Mouse (Mus musculus) limb, embryonic 10.5 days (tissue): Measurements from ENCODE around the gene Cenpb. TPM values are rescaled to one million over a fixed set of nuclear protein-coding genes. Genes with fewer than 3 reads are reported as not detected.

Experiments
- DNase-seq: peaks from one replicate; pipeline ENCODE4 v3.0.0-alpha.2; 2017; ENCODE audit warnings: low spot score
- H3K27ac ChIP-seq: fragments of 300-500 bp; sonication (generic); 2 replicates; pipeline ENCODE4 v1.5.1; 2016; ENCODE audit warnings: mild to moderate bottlenecking
- H3K27me3 ChIP-seq: fragments of 300-500 bp; sonication (generic); 2 replicates; pipeline ENCODE4 v1.6.1; 2016; ENCODE audit warnings: low read depth, mild to moderate bottlenecking; ENCODE audit not compliant: poor library complexity, severe bottlenecking
- H3K36me3 ChIP-seq: fragments of 300-500 bp; sonication (generic); 2 replicates; pipeline ENCODE4 v1.6.1; 2016; ENCODE audit warnings: mild to moderate bottlenecking, moderate library complexity
- H3K4me1 ChIP-seq: fragments of 300-500 bp; sonication (generic); 2 replicates; pipeline ENCODE4 v1.6.1; 2016
- H3K4me3 ChIP-seq: fragments of 300-500 bp; sonication (generic); 2 replicates; pipeline ENCODE4 v1.5.1; 2016; ENCODE audit warnings: mild to moderate bottlenecking, moderate library complexity
- H3K9me3 ChIP-seq: fragments of 300-500 bp; sonication (generic); replicated peaks from 2 replicates; pipeline ENCODE4 v1.6.1; 2016; ENCODE audit warnings: mild to moderate bottlenecking
- WGBS: fragments of 180-500 bp; shearing (Covaris S2); methylation state at CpG from one replicate; pipeline ENCODE4 v1.1.7; 2016; 5-methylcytosine and 5-hydroxymethylcytosine counted together
- polyA plus RNA-seq: library from polyadenylated mRNA; unstranded; fragments of >200 nt; fragmentation: Nextera tagmentation; extraction: Ambion mirVana; gene quantifications from 2 replicates; pipeline ENCODE4 v1.2.1, GENCODE M21; 2016

Gene Cenpb
- polyA plus RNA-seq, 1 experiment from 2014 or later, result 8.9 TPM

DNA sequence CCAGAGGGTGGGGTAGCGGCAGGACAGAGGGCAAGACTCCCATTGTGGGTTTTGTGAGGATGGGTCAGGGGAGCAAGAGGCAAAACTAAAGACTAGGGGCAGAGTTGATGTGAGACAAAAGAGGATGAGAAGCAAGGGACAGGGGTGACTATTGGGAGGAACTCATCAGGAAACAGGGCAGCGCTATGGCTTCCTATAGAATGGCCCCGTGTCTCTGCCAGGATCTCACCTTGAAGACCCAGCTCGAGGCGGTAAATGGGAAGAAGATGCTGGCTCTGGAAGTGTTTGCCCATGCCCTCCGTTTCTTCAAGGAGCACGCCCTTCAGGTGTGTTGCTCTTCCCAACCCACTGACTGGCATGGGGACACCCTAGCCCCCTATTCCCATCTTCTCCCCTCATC is 41.1 kb downstream of the Cenpb start:
- peaks cover 98% of the 10 kb centered on the region for H3K36me3 ChIP-seq
- 91% methylated on average over 7 of the region's 7 CpGs for WGBS
- no peak for DNase-seq
- no peaks in the 10 kb centered on the region for H3K9me3 ChIP-seq
- H3K4me3 ChIP-seq, result no peak overlapping the region
- peaks cover 32% of the 10 kb centered on the region for H3K4me1 ChIP-seq
- H3K27ac ChIP-seq, result no peak overlapping the region
- no peaks in the 10 kb centered on the region for H3K27me3 ChIP-seq

DNA sequence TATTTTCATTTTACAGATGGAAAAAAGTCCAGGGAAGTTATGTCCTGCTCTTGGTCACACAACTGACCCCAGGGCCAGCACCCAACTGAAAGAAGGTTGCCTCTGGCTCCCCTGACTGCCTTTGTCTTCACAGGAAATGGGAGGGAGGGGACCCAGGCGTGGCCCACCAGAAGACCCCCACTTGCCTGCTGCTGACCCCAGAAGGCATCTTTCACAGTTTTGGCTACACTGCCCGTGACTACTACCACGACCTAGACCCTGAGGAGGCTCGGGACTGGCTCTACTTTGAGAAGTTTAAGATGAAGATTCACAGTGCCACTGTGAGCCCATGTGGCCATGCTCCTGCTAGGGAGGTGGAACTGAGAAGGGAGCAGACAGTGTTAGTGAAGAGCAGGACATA is 41.6 kb downstream of the Cenpb start:
- Histone ChIP-seq H3K9me3 (no peaks in the 10 kb centered on the region), H3K4me1 (peaks cover 32% of the 10 kb centered on the region), H3K4me3 (no peak overlapping the region), H3K27ac (no peak overlapping the region), H3K27me3 (no peaks in the 10 kb centered on the region), H3K36me3 (peaks cover 93% of the 10 kb centered on the region)
- DNase-seq, result no peak
- WGBS, result 87% methylated on average over 4 of the region's 4 CpGs

DNA sequence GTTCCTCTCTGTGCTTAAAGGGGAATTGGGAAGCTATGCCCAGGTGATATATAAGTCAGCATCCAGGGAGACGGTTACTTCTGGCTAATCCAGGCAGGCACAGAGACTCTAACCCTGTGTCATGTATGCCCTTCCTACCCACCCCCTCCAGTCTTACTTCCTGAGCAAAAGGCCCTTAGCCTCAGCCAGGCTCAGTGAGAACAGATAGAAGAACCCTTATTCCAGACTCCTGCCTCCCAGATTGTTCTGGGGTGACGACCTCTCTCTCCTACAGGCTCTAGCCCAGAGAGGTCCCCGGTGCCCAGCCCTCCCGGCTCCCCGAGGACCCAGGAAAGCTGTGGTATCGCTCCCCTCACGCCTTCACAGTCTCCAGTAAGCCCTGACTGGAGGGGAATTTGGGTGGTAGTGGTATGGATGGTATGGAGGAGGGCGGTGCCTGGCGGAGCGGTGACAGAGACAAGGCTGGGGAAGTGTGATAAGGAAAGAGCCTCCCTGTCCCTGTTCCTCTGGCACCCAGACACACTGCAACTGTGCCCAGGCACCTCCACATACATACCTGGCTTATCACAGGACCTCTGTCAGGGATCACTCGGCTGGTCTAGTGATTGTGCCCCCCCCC is 44.2 kb downstream of the Cenpb start:
- Histone ChIP-seq H3K27me3 (no peaks in the 10 kb centered on the region), H3K27ac (peak overlapping the region; percentile 75), H3K4me3 (no peak overlapping the region), H3K36me3 (peaks cover 82% of the 10 kb centered on the region), H3K9me3 (no peaks in the 10 kb centered on the region), H3K4me1 (peaks cover 23% of the 10 kb centered on the region)
- whole genome bisulfite sequencing, result 70% methylated on average over 11 of the region's 11 CpGs
- no peak for DNase-seq

GRCm38 (mm10) chr2:131134826-131135400 is 45.0 kb downstream of the Cenpb start:
- H3K27me3 ChIP-seq, result no peaks in the 10 kb centered on the region
- WGBS, result 76% methylated on average over 8 of the region's 8 CpGs
- H3K4me3 ChIP-seq, result no peak overlapping the region
- H3K27ac ChIP-seq, result peak overlapping the region; percentile 75
- peaks cover 75% of the 10 kb centered on the region for H3K36me3 ChIP-seq
- H3K9me3 ChIP-seq, result no peaks in the 10 kb centered on the region
- DNase-seq, result no peak
- H3K4me1 ChIP-seq, result peaks cover 23% of the 10 kb centered on the region

DNA sequence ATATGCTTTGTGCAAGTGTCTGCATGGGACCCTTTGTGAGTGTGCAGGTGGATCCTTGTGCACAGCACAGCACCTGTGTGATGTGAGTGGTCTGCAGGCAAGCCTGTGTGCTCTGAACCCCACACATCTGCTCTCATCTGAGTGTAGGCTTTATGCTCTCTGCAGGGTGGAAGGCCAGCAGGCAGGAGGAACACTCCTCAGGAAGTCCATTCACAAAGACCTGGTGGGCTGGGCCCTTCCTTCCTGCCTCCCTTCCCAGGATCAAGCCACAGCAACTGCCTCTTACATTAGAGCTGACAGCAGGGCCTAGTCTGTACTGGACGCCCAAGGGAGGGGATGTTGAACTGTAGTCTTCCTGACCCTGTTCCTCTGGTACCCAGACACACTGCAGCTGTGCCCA is 45.5 kb downstream of the Cenpb start:
- Histone ChIP-seq H3K36me3 (peaks cover 69% of the 10 kb centered on the region), H3K27me3 (no peaks in the 10 kb centered on the region), H3K9me3 (no peaks in the 10 kb centered on the region), H3K4me3 (no peak overlapping the region), H3K4me1 (peaks cover 25% of the 10 kb centered on the region), H3K27ac (peak overlapping the region; percentile 75)
- no peak for DNase-seq
- WGBS, result 75% methylated on average over 1 of the region's 1 CpGs

DNA sequence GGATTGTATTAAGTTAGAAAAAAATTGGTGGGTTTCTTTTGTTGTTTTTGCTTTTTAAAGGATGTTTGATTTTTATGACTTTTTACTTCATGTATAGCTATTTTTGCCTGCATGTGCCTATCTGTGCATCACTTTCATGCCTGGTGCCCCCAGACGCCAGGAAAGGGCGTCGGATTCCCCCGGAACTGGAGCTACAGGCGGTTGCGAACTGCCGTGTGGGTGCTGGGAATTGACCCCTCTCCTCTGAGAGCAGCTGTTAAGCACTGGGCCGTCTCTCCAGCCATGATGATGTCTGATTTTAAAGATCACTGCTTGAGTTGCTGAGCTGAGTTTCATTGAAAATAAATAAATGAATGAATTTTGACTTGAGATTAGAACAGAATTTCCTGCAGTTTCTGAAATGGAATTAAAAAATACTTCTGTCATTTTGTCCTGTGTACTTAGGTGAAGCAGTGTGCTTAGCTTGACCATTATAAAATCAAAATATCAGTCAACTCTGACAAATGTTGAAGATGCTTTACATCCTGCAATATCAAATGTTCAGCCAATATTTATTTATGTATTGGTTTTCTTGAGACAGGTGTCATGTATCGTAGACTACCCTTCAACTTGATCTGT is 46.8 kb downstream of the Cenpb start, which contains the start of gene Gm11037:
Gene Gm11037 (plus strand): TSS at position 568 of the 618 bp plus-strand sequence.
- H3K36me3 ChIP-seq, result peaks cover 56% of the 10 kb centered on the region
- 86% methylated on average over 9 of the region's 9 CpGs for WGBS

GRCm38 (mm10) chr2:131132111-131132888 is 47.6 kb downstream of the Cenpb start:
- no peak for DNase-seq
- Histone ChIP-seq H3K4me1 (peaks cover 45% of the 10 kb centered on the region), H3K27ac (no peak overlapping the region), H3K9me3 (no peaks in the 10 kb centered on the region), H3K4me3 (no peak overlapping the region), H3K36me3 (peaks cover 48% of the 10 kb centered on the region), H3K27me3 (no peaks in the 10 kb centered on the region)
- 87% methylated on average over 10 of the region's 10 CpGs for WGBS

More for the DNA sequence above, 46.8 kb downstream of the Cenpb start, which contains the start of gene Gm11037:
- DNase-seq, result no peak
- peaks cover 38% of the 10 kb centered on the region for H3K4me1 ChIP-seq
- H3K27ac ChIP-seq, result peak within 1 kb of the TSS; percentile 75
- H3K9me3 ChIP-seq, result no peaks in the 10 kb centered on the region
- H3K27me3 ChIP-seq, result no peaks in the 10 kb centered on the region
- no peak within 1 kb of the TSS for H3K4me3 ChIP-seq

- Histone ChIP-seq H3K36me3 (peaks cover 35% of the 10 kb centered on the region), H3K4me3 (no peak overlapping the region), H3K27me3 (no peaks in the 10 kb centered on the region), H3K4me1 (peaks cover 56% of the 10 kb centered on the region), H3K9me3 (no peaks in the 10 kb centered on the region), H3K27ac (no peak overlapping the region)
- no peak for DNase-seq
- WGBS, result 92% methylated on average over 2 of the region's 2 CpGs
These were observed 49.0 kb downstream of the Cenpb start for GRCm38 (mm10) chr2:131130849-131131248.

GRCm38 (mm10) chr2:131129836-131130235 is 50.0 kb downstream of the Cenpb start:
- H3K4me3 ChIP-seq, result no peak overlapping the region
- H3K27ac ChIP-seq, result no peak overlapping the region
- WGBS, result 87% methylated on average over 5 of the region's 5 CpGs
- peaks cover 25% of the 10 kb centered on the region for H3K36me3 ChIP-seq
- H3K4me1 ChIP-seq, result peaks cover 55% of the 10 kb centered on the region
- H3K9me3 ChIP-seq, result no peaks in the 10 kb centered on the region
- 0 out of 2 replicates have a peak, but pooled peaks cover 4% of the 10 kb centered on the region for H3K27me3 ChIP-seq
- DNase-seq, result no peak

DNA sequence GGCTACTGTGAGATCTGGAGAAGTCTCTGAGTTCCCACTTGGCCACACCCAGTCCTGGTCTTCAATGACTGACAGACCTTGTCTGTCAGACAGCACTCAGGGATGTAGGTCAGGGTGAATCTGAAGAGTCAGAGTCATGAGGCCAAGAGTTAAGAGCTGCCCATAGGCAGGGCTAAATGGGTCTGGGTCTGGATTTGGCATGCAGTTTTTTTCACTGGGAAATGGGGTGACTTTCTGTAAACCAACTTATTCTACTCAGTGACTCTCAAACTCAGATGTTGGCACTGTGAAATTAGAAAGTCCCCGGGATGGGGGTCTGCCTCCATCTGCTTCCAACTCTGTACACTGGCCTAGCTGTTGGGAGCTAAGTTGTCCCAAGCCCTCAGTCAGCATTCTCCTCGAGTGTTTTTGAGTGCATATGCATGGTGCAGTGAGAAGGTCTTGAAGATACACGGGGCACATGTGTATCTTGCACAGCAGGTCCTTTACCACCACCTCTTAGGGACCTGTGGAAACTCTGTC is 51.2 kb downstream of the Cenpb start:
- Histone ChIP-seq H3K27me3 (0 out of 2 replicates have a peak, but pooled peaks cover 4% of the 10 kb centered on the region), H3K4me3 (peak overlapping the region; percentile 78), H3K27ac (peak overlapping the region; percentile 97; the same call in 1 of the 2 replicates), H3K4me1 (peaks cover 45% of the 10 kb centered on the region), H3K36me3 (peaks cover 15% of the 10 kb centered on the region; the same call in 1 of the 2 replicates), H3K9me3 (no peaks in the 10 kb centered on the region)
- no peak for DNase-seq
- WGBS, result 86% methylated on average over 3 of the region's 3 CpGs

GRCm38 (mm10) chr2:131128211-131128610 is 51.7 kb downstream of the Cenpb start:
- Histone ChIP-seq H3K4me3 (peak overlapping the region; percentile 78), H3K27me3 (0 out of 2 replicates have a peak, but pooled peaks cover 4% of the 10 kb centered on the region), H3K9me3 (no peaks in the 10 kb centered on the region), H3K27ac (peak overlapping the region; percentile 97), H3K36me3 (peaks cover 15% of the 10 kb centered on the region; the same call in 1 of the 2 replicates), H3K4me1 (peaks cover 45% of the 10 kb centered on the region)
- WGBS, result 78% methylated on average over 5 of the region's 5 CpGs
- no peak for DNase-seq

GRCm38 (mm10) chr2:131127161-131127730 is 52.6 kb downstream of the Cenpb start, which contains the start of gene Hspa12b:
Gene Hspa12b, plus strand, starts transcription at chr2:131127280.
- Histone ChIP-seq H3K9me3 (no peaks in the 10 kb centered on the region), H3K4me1 (peaks cover 45% of the 10 kb centered on the region), H3K27ac (peak within 1 kb of the TSS; percentile 97), H3K36me3 (peaks cover 12% of the 10 kb centered on the region; the same call in 1 of the 2 replicates), H3K4me3 (peak within 1 kb of the TSS; percentile 78), H3K27me3 (0 out of 2 replicates have a peak, but pooled peaks cover 4% of the 10 kb centered on the region)
- WGBS, result under 1% methylated on average over 28 of the region's 28 CpGs
- DNase-seq, result peak; percentile 89
